Mouse (Mus musculus): ENCODE data around the gene Oxct1.

GRCm38 (mm10) chr15:4023747-4024146 lies 2.4 kb upstream of the Oxct1 start:
- TF ChIP-seq POLR2A (IDR thresholded peaks at IDR 0.05; ENCODE audit: borderline replicate concordance, insufficient read depth, low read length) (no peak), CTCF (IDR thresholded peaks at IDR 0.05; ENCODE audit: borderline replicate concordance, insufficient read depth, low read depth, low read length) (no peak)

All from cerebellum, adult 2 months (tissue).